Mouse (Mus musculus) CH12.LX (cell line): Measurements from ENCODE around the gene Bach2.

Experiments used
- CHD1 ChIP-seq: IDR thresholded peaks from 2 replicates; pipeline ENCODE4 v1.6.1; 2012; ENCODE audit warnings: low read depth, low read length, improper control_type of control experiment, inconsistent platforms
- CHD2 ChIP-seq: IDR thresholded peaks from 2 replicates; pipeline ENCODE4 v1.6.1; 2011; ENCODE audit warnings: low read length, improper control_type of control experiment
- CTCF ChIP-seq, 2 experiments: IDR thresholded peaks in 1 of 2; conservative IDR thresholded peaks in 1 of 2; 2 replicates each; pipeline ENCODE4 v1.5.1; 2011 to 2012; ENCODE audit warnings: low read depth in 2 of 2, low read length in 2 of 2, improper control_type of control experiment in 1 of 2, inconsistent platforms in 1 of 2, mild to moderate bottlenecking in 1 of 2, moderate library complexity in 1 of 2
- E2F4 ChIP-seq: IDR thresholded peaks from 2 replicates; pipeline ENCODE4 v1.6.1; 2011; ENCODE audit warnings: low read depth, low read length, improper control_type of control experiment; ENCODE audit not compliant: insufficient replicate concordance
- MAZ ChIP-seq: IDR thresholded peaks from 2 replicates; pipeline ENCODE4 v1.6.1; 2012; ENCODE audit warnings: low read depth, mild to moderate bottlenecking, inconsistent platforms, low read length, improper control_type of control experiment, moderate library complexity
- POLR2A ChIP-seq: IDR thresholded peaks from 2 replicates; pipeline ENCODE4 v1.6.1; 2011; ENCODE audit warnings: low read depth, mild to moderate bottlenecking, improper control_type of control experiment, low read length
- SIN3A ChIP-seq: IDR thresholded peaks from 2 replicates; pipeline ENCODE4 v1.6.1; 2012; ENCODE audit warnings: low read length, improper control_type of control experiment, inconsistent platforms

DNA sequence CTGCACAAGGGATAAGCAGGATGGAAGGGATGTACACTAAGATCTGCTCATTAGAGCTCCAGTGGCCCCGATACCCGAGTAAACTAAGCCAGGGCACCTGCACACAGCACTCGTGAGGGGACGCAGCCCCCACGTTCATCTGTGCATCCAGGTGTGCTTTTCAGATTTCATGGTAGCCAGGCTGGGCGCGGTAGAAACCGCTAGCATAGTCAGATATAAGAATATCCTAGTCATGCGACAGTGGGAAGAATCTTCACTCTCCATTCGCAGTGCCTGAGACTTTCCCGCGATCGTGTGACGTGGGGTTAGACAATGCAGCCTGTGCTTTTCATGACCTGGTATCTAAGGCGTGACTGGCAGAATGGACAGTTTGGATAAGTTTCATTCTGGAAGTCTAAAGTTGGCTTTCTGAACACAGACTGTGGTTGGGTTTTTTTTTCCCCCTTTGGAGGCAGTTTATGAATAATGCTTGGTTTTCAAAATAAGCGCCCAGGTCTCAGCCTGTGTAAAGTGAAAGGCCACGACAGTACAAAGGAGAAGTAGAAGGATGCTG is 290.9 kb downstream of the Bach2 start:
- no peak for TF ChIP-seq E2F4
- no peak for TF ChIP-seq MAZ
- TF ChIP-seq POLR2A = no peak
- no peak for TF ChIP-seq CTCF (conservative IDR thresholded peaks at IDR 0.05 in 1 of 2, IDR thresholded peaks at IDR 0.05 in 1 of 2; ENCODE audit: low read depth in 2 of 2, low read length in 2 of 2)
- TF ChIP-seq CHD1 = no peak
- TF ChIP-seq CHD2 = no peak
- TF ChIP-seq SIN3A = no peak
